Mouse (Mus musculus): Measurements from ENCODE around the gene Eif4b.
A peak's percentile ranks its signal among the peaks of the same experiment; 100 is the strongest.

The Eif4b gene

DNA sequence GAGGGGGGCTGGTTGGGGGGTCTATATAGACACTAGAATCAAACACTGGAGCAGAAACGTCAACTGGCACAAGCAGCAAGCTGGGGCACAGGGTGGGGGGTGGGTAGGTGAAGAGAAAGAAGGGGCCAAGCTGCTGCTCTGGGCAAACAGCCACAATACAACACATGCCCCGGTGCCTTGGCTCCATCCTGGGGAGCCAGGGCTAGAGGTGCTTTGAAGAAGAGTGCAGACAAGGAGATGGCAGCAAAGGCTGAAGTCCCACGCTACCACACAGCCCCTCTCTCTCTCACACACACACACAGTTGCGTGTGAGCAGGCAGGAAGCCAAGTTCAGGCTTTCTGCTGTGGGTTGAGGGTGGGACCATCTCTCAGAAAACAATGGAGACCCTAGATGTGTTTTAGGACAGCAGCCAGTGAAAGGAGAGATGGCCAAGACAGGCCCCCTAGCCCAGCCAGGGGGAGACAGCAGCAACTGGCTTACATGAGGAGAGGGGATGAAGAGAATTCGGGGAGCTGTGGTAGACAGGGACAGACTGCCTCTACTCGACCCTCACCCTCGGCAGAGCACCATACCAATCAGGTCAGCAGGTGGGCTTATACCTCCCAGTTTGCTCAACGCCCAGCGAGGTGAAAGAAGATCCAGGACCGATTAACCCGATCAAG is 43.3 kb downstream of the Eif4b start:
- DNase-seq (ENCODE audit: low spot score) = no peak

GRCm38 (mm10) chr15:102117461-102118443 is 44.2 kb downstream of the Eif4b start:
- peak; percentile 63 for DNase-seq (ENCODE audit: low spot score)

- no peak for DNase-seq (ENCODE audit: low spot score)
Observed at GRCm38 (mm10) chr15:102118591-102118990, 45.0 kb downstream of the Eif4b start.

DNA sequence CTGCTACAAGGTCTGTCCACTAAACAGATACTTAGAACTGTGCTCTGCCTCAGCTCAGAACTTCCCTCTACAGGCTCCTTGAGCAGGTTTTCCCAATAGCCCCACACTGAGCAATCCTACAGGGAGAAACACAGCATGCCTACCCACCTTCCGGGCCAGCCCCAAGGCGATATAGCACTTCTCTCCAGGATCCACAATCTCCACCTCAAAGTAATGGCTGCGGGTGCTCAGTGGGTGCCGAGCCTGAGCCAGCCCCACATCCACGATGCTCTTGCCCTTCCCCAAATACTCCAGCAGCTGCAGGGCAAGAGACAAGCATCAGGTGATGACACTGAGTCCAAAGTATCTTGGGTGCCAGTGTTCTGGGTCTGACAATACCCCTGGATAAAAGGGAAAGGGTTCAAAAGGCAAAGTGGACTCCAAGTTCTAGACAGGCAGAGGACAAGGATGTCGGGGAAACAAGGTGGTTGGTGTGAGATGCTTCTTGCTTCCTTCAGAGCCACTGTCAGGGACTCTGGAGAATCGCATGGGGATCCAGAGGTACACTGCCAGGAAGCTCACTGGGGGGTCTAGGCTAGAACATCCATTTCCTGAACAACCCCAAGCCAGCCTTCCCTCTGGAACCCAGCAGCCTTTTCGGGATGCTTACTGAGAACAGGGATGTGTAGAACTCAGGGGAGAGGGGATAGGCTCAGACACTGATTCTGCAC is 45.7 kb downstream of the Eif4b start:
- no peak for DNase-seq (ENCODE audit: low spot score)

DNA sequence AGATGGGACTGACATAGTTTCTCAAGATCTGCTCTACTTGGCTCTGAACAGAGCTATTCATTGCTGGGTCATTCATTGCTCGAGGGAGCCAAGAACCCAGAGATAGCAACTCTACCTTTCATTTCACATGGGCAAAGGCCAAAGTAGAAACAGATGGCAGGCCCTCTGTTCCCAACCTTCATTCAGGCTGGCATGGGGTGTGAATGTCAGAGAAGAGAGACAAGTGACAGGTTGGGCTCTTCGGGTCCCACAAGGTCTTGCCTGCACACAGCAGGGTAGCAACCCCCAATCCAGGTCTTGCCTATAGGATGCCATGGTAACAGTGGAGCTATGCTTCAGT is 46.2 kb downstream of the Eif4b start:
- no peak for DNase-seq (ENCODE audit: low spot score)

DNA sequence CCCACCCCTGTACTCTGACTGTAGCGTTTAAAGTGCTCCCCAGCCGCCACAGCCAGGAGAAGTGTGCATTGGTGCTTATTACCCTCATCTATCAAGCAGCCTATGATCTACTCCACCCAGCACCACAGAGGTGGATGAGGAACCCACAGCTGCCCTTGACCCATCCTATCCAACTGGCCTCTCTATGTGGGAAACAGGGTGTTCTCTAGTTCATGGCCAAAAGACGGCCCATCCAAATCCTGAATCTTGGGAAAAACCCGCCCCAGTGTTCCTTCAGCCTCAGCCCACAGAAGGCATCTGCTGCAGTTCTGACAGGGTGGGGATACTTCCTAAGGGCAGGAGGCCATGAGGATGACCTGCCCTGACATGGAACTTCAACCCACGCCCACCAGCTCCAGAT is 47.0 kb downstream of the Eif4b start:
- DNase-seq (ENCODE audit: low spot score) = no peak

- DNase-seq (ENCODE audit: low spot score) = no peak
Observed at GRCm38 (mm10) chr15:102126303-102126702, 52.7 kb downstream of the Eif4b start.

- DNase-seq (ENCODE audit: low spot score) = no peak
Observed at GRCm38 (mm10) chr15:102133314-102133713, 59.7 kb downstream of the Eif4b start.

DNA sequence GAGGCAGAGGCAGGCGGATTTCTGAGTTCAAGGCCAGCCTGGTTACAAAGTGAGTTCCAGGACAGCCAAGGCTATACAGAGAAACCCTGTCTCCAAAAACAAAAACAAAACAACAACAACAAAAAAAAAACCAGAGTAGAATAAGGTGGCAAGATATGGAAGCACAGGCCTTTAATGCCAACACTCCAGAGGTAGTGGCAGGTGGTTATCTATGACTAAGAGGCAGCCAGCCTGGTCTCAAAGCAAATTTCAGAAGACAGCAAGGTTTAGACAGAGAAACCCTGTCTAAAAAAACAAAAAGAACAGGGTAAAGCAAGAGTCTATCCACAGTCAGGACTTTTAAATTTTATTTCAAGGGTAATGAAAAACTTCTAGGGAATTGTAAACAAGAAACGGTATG is 61.1 kb downstream of the Eif4b start:
- no peak for DNase-seq (ENCODE audit: low spot score)

- no peak for DNase-seq (ENCODE audit: low spot score)
Observed at GRCm38 (mm10) chr15:102135522-102136128, 62.1 kb downstream of the Eif4b start.

GRCm38 (mm10) chr15:102136129-102136758 is 62.7 kb downstream of the Eif4b start, which contains the start of gene Spryd3:
Gene Spryd3 (minus strand): TSS chr15:102136234.
- DNase-seq (ENCODE audit: low spot score) = peak; percentile 99

- no peak for DNase-seq (ENCODE audit: low spot score)
Observed at GRCm38 (mm10) chr15:102141120-102141519, 67.5 kb downstream of the Eif4b start.

GRCm38 (mm10) chr15:102142914-102143912 is 69.6 kb downstream of the Eif4b start:
- DNase-seq (ENCODE audit: low spot score) = peak; percentile 48

DNA sequence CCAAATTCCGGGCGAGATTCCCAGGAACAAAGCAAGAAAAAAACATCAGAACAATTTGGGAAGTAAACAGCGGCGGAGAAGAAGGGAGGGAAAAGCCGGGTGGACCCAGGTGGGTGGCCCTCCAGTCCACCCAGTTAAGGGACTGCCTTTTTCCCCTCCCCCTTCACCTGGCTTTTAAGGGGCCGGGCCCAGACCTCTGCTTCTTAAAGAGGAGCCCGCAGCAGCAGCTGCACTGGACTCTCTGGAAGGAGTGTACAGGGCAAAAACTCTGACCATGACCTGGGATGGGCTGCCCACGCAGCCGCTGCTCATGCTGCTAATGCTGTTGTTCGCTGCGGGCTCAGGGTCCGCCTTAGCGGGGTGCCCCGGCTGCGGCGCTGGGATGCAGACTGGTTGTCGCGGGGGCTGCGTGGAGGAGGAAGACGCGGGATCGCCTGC is 70.7 kb downstream of the Eif4b start, which contains the start of gene Igfbp6:
Gene Igfbp6 (plus strand): TSS at position 89 of the 438 bp plus-strand sequence.
- DNase-seq (ENCODE audit: low spot score) = peak; percentile 50

DNA sequence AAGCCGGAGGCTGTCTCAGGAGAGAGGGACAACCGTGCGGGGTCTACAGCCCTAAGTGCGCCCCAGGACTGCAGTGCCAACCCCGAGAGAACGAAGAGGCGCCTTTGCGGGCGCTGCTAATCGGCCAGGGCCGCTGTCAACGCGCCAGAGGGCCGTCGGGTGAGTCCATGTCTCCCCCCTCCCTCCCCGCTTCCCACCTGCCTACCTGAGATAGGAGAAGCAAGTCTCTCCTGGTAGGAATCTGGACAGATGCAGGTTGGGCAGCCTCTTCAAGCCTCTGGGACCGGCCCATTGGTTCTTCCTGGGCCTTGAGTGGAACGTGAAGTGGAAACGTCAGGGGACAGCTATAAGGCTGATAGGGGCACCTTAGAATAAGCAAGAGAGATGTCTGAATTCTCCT is 71.2 kb downstream of the Eif4b start:
- DNase-seq (ENCODE audit: low spot score) = no peak

DNA sequence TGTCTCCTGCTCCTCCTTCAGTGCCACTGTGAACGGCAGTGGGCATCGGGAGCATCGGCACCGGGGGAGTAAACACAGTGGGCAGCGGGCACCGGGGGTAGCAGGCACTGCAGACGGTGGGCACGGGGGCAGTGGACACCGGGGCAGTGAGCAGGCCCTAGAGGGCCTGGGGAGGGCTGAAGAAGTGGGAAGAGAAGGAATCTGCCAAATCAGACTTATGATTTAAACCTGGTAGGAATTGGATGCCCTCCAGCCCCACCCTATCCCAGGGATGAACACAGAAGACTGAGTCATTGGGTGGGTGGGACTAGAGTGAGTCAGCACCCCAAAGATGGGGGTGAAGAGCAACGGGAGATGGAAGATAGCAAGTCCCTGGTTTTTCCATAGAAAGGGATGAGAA is 71.8 kb downstream of the Eif4b start:
- DNase-seq (ENCODE audit: low spot score) = peak; percentile 87

DNA sequence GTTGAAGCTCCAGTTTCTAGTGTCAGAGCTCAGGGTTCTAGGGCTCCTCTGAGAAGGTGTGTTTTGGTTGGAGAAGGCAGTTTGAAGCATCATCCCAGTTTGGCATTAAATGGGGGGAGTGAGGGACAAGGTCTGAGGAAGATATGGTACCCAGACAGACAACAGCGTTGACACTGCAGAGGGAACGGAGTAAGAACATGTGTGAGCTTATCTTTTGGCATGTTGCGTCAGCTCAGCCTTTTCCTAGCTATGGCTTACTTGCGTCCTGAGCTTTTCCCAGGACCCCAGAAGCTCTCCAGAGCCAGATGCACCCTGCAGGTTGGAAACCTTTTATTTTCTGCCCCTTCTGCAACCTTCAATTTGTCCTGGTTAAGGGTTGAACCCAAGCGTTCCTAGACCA is 72.5 kb downstream of the Eif4b start:
- peak; percentile 67 for DNase-seq (ENCODE audit: low spot score)
